Mouse (Mus musculus) heart, postnatal 4 days (tissue): ENCODE data around the gene Usp22. TPM values are rescaled to one million over a fixed set of nuclear protein-coding genes. Genes with fewer than 3 reads are reported as not detected.
"Not testable (repeated sequence)": the region's sequence is repeated elsewhere in the genome, so short reads cannot be mapped to it uniquely, and the experiment has no call there.

ENCODE experiments used
- DNase-seq: peaks from one replicate; pipeline ENCODE4 v3.0.0; 2021
- total RNA-seq, 2 experiments: library from RNA; stranded (reverse); gene quantifications; 2 replicates each; pipeline ENCODE4 v1.2.3; 2021

The Usp22 gene
- total RNA-seq, 2 experiments from 2014 or later, result 65.6 to 69.4 TPM

DNA sequence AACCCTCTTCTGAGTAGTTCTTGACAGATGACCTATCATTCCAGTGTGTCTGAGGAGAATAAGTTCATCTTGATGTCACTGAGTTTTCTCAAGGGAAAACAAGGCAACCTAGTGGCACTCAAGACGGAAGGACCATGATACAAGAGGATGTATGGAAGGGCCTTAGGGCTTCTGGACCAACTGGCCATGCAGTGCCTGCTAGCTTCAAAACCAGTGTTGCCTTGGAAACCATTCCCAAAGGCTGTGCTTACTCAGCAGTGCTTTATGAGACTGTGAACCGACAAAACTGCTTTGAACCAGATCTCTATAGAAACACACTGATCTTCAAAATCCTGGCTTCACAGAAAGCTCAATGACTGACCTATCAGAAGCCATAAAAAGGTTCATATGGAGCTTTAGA is 15.9 kb upstream of the Usp22 start:
- DNase-seq, result no peak

DNA sequence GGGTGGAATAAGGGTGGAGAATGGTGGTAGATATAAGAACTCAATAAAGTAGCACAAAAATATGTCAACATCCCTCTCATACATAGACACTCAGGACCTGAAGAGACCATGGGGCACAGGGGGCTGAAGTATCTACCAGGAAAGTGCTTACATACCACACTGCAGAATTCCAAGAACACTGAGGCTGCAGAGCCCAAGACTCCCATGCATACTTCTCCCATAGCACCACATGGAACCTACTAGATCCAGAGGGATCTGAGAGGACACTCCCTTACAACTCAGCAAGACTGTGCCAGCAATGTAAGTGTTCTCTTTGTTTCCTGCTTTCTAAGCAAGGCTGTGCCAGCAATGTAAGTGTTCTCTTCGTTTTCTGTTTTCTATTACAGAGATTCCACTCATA is 9.0 kb upstream of the Usp22 start:
- no peak for DNase-seq

DNA sequence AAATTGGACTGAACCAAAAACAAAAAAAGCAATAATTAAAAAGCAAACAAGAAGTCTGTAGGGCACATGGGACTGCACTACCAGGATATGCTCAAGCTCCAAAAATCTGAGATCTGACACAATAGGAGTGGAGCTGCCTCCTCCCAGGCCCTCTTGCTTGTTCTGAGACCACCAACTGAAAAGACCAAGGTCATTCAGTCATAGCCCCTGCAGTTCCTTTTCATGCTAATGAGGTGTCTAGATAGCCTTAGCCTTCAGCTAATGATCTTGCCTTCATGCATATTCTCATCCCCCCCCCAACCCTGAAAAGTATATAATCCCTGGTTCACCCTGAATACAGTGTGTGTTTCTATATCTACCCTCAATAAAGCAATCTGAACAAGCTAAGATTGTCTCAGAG is 6.8 kb upstream of the Usp22 start:
- no peak for DNase-seq

GRCm38 (mm10) chr11:61180361-61180760 is 5.5 kb upstream of the Usp22 start:
- DNase-seq, result no peak

DNA sequence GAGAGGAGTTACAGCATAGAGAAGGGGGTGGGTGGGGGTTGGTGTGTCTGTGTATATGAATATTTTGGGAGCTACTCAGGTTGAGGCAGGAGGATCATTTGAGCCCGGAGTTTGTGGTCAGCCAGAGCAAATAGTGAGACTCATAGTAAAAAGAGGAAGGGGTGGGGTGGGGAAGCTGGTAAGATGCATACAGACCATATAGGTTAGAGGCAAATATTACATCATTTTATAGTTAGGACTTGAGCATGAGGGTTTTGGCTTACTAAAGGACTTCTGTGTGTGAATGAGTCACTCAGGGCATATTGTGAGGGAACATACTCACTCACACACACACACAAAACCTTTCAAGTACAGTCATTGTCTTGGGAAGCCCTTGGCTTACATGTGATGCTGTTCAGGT is 1.5 kb upstream of the Usp22 start:
- DNase-seq, result no peak

GRCm38 (mm10) chr11:61175778-61176177 is 923 bp upstream of the Usp22 start:
- no peak for DNase-seq

- peak; percentile 75 for DNase-seq
Measured at GRCm38 (mm10) chr11:61174291-61174820, 499 bp downstream of the Usp22 start.

DNA sequence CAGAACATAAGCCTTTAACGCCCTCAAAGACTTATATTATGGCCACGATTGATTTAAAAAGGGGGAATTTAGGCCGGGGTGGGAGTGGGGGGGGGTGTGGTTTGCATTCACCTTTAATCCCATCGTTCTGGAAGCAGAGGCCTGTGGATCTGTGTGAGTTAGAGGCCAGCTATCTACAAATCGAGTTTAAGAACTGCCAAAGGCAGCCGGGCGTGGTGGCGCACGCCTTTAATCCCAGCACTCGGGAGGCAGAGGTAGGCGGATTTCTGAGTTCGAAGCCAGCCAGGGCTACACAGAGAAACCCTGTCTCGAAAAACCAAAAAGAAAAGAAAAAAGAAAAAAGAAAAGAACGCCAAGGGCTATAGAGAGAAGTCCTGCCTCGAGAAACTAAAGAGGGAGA is 1.4 kb downstream of the Usp22 start:
- not testable (repeated sequence) for DNase-seq

DNA sequence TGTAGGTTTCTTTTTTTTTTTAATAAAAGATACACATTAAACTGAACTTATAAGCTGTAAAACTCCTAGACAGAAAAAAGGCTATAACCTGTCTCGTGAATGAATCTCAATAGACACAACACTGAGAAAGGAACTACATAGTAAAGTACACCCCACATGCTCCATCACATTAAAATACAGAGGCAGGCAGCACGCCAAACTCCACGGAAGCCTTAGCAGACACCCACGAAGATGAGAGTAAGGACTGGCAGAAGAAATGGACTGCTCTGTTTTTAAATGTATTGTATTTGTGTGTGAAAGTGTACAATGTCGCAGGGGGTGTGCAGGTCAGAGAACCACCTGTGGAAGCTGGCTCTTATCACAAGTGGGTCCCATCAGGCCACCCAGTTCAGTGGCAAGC is 4.7 kb downstream of the Usp22 start:
- DNase-seq, result no peak

DNA sequence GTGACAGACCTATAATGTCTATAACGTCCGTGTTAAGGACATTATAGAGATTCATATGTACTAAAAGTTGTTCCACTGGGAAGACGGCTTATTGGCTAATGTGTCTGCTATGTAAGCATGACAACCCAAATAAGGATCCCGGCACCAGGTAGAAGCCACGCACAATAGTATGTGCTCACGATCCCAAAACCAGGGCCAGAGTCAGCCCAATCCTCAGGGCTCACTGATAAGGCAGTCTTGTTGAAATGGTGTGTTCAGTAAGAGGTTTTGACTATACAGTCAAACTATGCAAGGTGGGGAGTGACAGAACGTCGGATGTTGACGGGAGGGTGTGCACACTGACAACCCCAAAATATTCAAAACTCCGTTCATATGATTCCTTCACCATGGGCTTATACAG is 10.0 kb downstream of the Usp22 start:
- no peak for DNase-seq

DNA sequence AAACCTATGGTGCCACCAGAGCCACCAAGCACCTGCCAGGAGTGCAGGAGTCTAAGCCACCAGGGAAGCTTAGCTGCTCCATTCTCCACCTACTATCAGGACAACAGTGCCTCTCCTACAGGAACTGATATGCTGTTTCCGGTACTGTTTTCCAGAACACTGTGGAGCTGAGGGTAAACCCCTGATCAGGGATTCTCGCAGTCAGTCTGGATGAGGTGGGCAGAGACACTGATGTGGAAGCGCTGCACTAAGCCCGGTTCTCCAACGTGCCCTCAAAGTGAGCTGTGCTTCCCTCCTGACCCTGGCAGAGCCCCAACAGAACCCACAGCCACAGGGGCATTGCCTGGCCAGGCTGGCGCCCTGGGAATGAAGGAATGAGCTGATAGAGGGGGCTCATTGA is 10.5 kb downstream of the Usp22 start:
- DNase-seq, result no peak

DNA sequence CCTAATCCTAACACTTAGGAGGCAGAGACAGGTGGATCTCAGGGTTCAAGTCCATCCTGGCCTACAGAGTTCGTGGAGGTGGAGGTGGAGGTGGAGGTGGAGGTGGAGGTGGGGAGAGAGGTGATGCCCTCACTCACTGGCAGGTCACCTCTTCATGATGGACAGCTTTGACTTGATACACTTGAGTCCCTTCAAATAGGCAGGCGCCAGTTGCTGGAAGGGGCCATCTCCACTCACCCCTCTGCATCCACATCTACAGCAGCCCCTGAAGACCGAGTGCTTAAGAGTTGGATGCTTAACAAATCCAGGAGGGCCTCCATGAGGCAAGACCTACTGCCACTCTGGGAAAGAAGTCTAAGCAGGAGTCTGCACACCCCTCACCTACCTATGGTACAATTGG is 11.5 kb downstream of the Usp22 start:
- no peak for DNase-seq

DNA sequence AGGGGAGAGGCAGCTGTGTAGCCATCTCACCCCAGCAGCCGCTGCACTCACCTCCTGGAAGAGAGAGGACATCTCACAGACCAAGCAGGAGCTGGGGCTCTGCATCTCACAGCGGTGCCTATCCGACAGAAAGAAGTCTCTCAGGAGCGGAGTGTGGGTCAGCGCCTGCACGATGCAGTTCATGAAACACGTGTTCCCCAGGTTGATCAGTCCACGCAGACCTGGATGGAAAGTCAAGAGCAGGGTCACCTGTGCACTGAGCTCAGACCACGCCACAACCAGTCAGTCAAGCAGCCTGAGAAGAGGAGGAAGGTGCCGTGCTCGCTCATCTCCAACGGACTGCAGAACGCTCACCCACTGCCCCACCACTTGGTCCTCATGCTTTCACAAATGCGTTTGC is 12.1 kb downstream of the Usp22 start:
- no peak for DNase-seq

DNA sequence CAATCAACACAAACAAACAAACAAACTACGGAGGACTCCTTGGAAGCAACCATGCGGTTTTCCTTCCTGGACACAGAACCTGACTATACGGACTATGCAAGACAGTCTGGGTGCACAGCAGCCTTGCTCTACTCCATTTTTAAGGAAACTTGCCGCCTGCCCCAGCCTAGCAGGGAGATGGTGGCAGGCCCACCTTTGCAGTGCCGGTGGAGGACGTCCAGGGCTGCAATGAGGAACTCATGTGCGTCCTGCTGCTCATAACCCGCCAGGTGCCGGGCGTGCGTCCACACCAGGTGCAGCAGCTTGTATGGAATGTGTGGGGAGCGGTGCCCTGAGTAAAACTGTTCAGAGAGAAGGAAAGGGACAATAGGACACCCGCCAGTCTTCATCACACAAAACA is 13.7 kb downstream of the Usp22 start:
- no peak for DNase-seq

GRCm38 (mm10) chr11:61159796-61160732 is 14.8 kb downstream of the Usp22 start:
- no peak for DNase-seq

GRCm38 (mm10) chr11:61158141-61158540 is 16.7 kb downstream of the Usp22 start:
- no peak for DNase-seq

GRCm38 (mm10) chr11:61155727-61156126 is 19.1 kb downstream of the Usp22 start:
- peak; percentile 70 for DNase-seq

DNA sequence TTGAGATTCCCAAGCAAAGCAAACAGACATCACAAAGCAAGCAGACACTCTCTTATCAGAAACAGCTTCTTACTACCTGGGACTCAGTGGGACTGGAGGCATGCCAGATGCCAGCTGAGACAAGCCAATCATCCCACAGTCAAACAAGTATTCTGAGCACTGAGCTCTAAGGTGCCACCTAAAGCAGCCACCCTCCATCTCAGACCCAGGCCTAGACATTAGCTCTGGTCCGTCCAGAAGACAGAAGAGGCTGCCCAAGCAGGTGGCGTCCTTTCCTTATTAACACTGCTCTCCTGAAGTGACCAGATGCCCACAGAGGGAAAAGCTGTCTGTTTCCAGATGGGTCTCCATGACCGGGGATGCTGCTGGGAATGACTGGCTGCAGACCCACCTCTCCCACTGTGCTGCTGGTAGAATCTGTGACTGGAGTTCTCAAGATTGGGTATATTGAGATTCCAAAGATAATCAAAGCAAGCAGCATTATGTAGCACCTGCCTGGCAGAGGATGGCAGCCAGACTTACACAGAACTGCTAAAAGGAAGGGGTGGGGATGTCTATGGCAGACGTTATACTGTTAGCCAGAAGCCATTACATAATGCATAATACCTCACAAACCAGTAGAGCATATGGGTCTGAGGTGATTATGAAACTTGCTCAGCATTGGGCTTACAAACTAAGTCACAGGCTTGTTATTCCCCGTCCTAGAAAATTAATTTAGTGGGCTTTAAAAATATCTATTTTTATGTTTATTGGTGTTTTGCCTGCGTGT is 24.4 kb downstream of the Usp22 start:
- no peak for DNase-seq

DNA sequence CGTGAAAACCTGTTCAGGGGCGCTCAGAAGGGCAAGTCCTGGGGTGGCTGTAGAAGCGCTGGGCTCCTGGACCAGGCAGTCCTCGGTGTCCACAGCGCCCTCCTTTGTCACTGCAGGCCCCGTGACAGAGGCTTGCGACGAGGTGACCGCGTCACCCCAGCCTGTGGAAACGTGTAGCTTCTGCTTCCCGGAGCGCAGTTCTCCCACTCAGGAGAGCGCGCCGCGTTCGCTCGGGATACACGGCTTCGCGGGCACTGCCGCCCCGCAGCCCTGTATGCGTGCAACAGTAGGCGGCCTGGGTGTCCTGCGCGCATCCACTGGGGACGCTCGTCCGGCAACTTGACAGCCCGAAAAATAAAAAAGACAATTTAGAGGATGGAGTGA is 27.6 kb downstream of the Usp22 start:
- DNase-seq, result peak; percentile 49

DNA sequence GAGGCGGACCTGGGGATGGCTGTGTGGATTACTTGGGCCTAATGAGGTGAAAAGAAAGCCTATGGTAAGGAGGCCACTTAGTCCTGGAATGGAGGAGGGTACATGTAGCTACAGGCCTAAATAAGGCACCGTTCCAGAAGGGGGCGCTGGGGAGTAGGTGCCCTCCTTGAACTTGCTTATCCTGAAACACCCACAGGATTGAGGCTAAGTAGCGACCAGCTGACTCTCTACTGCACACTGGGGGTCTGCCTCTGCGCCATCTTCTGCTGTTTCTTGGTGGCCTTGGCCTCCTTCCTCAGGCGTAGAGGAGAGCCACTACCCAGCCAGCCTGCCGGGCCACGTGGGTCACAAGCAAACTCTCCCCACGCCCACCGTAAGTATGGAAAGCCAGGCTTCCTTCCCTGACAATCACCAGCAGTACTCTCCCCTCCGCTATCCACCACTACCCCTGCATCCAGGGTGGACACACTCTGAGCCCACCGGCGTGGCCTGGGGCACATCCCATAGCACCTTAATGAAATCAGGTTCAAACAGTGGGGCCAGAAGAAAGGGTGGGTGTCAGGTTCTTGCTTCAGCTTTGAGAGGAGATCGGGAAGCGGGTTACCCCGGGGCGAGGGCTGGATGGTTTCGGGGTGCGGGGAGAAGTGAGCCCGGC is 28.1 kb downstream of the Usp22 start:
- peak; percentile 39 for DNase-seq

- DNase-seq, result no peak
Measured at GRCm38 (mm10) chr11:61145551-61145950, 29.3 kb downstream of the Usp22 start.

DNA sequence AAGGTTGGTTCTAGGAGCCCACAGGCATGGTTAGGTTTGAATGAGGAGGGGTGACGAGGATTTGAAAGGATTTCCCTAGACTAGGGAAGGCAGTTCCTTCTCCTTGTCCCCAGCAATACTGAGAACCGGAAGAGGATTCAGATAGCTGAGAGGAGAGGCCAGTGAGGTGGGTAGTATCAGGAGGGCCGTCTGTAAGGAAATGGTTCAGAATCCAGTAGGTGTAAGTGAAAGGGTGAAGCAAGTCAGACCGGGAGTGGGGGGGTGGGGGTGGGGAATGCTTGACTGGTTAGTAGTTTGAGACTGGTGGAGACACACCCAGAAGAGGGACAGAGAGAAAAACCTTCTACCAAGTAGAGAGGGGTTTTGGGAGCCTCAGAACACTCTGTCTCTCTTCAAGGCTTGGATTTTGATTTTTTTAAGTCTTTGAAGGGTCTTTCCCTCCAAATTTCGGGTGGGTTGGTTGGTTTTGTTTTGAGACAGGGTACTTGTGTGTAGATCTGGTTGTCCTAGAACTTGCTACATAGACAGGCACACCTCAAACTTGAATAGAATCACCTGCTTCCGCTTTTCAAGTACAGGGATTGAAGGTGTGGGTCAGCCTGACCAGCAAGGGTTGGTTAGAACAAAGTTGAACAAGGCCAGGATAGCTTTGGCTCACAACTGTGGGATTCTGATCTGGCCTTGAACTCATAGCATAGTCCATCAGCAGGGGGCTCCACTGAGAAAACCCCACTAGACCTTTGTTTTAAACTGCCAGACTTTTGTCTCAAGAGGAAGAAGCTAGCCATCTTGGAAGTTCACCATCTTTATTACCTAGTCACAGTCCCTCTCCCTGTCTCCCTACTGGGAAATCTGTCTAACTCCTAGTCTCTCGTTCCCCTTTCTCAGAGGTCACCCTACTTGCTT is 31.0 kb downstream of the Usp22 start:
- DNase-seq, result no peak
